Mouse (Mus musculus) liver, embryonic 12.5 days (tissue): ENCODE data around the gene Siglec1. TPM values are rescaled to one million over a fixed set of nuclear protein-coding genes. Genes with fewer than 3 reads are reported as not detected.

Experiments
- ATAC-seq: fragments of 200-750 bp; cut with Nextera tagmentation; 2 replicates; pipeline ENCODE4 v1.8.0; 2017; ENCODE audit warnings: moderate number of reproducible peaks, mild to moderate bottlenecking, moderate library complexity
- H3K27ac ChIP-seq: fragments of 300-500 bp; sonication (generic); 2 replicates; pipeline ENCODE4 v1.5.1; 2016; ENCODE audit warnings: mild to moderate bottlenecking
- H3K27me3 ChIP-seq: fragments of 300-500 bp; sonication (generic); replicated peaks from 2 replicates; pipeline ENCODE4 v1.6.1; 2016; ENCODE audit warnings: mild to moderate bottlenecking, moderate library complexity
- H3K36me3 ChIP-seq: fragments of 300-500 bp; sonication (generic); 2 replicates; pipeline ENCODE4 v1.6.1; 2016; ENCODE audit warnings: mild to moderate bottlenecking, moderate library complexity
- H3K4me1 ChIP-seq: fragments of 300-500 bp; sonication (generic); 2 replicates; pipeline ENCODE4 v1.6.1; 2016
- H3K4me2 ChIP-seq: fragments of 300-500 bp; sonication (generic); 2 replicates; pipeline ENCODE4 v1.6.1; 2016; ENCODE audit warnings: mild to moderate bottlenecking, moderate library complexity
- H3K4me3 ChIP-seq: fragments of 300-500 bp; sonication (generic); 2 replicates; pipeline ENCODE4 v1.5.1; 2016; ENCODE audit warnings: mild to moderate bottlenecking, moderate library complexity
- H3K9ac ChIP-seq: fragments of 300-500 bp; sonication (generic); 2 replicates; pipeline ENCODE4 v1.6.1; 2016; ENCODE audit warnings: mild to moderate bottlenecking, moderate library complexity
- H3K9me3 ChIP-seq: fragments of 300-500 bp; sonication (generic); replicated peaks from 2 replicates; pipeline ENCODE4 v1.6.1; 2016; ENCODE audit warnings: mild to moderate bottlenecking, moderate library complexity
- WGBS: fragments of 180-500 bp; shearing (Covaris S2); methylation state at CpG from one replicate; pipeline ENCODE4 v1.1.7; 2016; ENCODE audit not compliant: insufficient replicate concordance; 5-methylcytosine and 5-hydroxymethylcytosine counted together
- polyA plus RNA-seq: library from polyadenylated mRNA; unstranded; fragments of >200 nt; fragmentation: Nextera tagmentation; extraction: Ambion mirVana; gene quantifications from 2 replicates; pipeline ENCODE4 v1.2.1, GENCODE M21; 2016

Gene Siglec1
- polyA plus RNA-seq, 1 experiment from 2014 or later = 0.36 TPM

DNA sequence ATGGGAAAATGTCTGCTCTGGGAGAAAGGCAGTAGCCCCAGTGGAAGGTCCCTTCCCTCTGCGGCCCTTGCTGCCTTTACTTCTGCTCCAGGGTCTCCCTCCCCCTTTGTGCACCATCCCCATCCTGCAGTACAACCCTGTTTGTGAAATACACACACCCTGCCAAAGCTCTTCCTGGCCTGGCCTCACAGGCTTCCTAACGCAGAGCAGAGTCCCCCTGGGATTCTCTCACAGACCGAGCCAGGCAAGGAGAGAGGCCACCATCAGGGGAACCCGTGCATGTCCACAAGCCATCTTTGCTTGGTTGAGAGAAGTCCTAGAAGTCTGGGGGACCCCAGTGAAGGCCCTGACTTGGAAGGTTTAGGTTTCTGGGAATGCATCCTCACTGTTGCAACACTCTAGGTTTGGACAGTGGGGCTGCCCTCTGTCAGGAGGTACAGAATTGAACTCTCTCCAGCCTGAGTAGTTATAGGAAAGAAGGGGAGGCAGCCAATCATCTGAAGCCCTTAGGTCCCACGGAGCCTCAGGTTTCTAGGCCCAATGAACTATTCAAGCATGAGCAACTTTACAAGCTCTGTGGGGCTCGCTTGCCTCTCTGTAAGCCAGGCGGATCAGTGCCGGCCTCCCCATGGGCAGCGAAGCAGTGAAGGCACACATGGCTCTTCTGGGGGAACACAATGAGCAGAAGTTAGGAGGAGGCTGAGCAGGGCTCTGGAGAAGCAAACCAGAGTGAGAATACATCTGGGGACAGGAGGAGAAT, 26.6 kb downstream of the Siglec1 start:
- 61% methylated on average over 9 of the region's 9 CpGs for WGBS
- H3K36me3 ChIP-seq = no peaks in the 10 kb centered on the region
- H3K4me3 ChIP-seq = no peak overlapping the region
- H3K4me1 ChIP-seq = peaks cover 23% of the 10 kb centered on the region
- no peak overlapping the region for H3K4me2 ChIP-seq
- H3K9me3 ChIP-seq = no peaks in the 10 kb centered on the region
- H3K27ac ChIP-seq = no peak overlapping the region
- peaks cover 98% of the 10 kb centered on the region for H3K27me3 ChIP-seq
- ATAC-seq = no peak
- H3K9ac ChIP-seq = no peak overlapping the region

DNA sequence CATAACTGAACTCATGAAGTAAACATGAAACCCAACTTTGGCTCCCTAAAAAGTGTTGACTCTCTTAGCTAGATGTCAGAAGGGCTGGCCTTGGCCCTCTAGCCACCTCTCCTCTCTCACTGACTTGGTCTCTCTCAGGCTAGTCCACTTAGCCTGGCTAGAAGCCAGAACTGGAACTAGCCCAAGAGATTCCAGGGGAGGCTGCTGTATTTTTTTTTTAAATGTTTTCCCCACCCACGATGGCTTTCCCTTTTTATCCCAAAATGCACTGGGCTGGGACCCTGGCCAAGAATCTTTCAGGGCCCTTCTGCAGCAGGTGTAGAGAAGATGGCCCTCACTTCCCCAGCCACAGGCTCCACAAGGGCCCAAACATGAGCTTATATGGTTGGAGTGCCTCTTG, 27.2 kb downstream of the Siglec1 start:
- H3K36me3 ChIP-seq = no peaks in the 10 kb centered on the region
- peaks cover 28% of the 10 kb centered on the region for H3K4me1 ChIP-seq
- H3K9ac ChIP-seq = no peak overlapping the region
- 42% methylated on average over 1 of the region's 1 CpGs for WGBS
- no peak overlapping the region for H3K4me2 ChIP-seq
- H3K9me3 ChIP-seq = no peaks in the 10 kb centered on the region
- no peak for ATAC-seq
- no peak overlapping the region for H3K27ac ChIP-seq
- no peak overlapping the region for H3K4me3 ChIP-seq
- H3K27me3 ChIP-seq = peaks cover 98% of the 10 kb centered on the region

DNA sequence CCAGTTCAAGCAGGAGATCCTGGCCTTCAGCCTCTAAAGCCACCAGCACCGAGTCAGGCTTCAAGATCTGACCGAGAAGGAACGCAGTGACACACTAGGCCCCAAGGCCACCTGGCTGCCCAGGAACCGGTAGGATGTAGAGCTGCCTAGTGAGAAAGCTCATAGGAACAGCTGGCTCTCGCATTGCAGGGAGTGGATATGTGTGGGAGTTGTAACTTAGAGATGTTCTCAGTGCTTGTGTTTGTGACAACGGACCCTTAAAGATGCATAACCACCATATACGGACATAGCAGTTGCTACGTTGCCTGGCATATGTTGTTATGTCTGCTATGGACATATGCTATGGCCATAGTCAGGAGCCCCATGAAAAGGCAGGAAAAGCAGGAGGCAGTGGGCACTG, 27.9 kb downstream of the Siglec1 start:
- Histone ChIP-seq H3K9me3 (no peaks in the 10 kb centered on the region), H3K4me2 (no peak overlapping the region), H3K36me3 (no peaks in the 10 kb centered on the region), H3K9ac (no peak overlapping the region), H3K4me3 (no peak overlapping the region), H3K27ac (no peak overlapping the region), H3K27me3 (peaks cover 98% of the 10 kb centered on the region), H3K4me1 (peaks cover 35% of the 10 kb centered on the region)
- 79% methylated on average over 8 of the region's 8 CpGs for WGBS
- no peak for ATAC-seq

DNA sequence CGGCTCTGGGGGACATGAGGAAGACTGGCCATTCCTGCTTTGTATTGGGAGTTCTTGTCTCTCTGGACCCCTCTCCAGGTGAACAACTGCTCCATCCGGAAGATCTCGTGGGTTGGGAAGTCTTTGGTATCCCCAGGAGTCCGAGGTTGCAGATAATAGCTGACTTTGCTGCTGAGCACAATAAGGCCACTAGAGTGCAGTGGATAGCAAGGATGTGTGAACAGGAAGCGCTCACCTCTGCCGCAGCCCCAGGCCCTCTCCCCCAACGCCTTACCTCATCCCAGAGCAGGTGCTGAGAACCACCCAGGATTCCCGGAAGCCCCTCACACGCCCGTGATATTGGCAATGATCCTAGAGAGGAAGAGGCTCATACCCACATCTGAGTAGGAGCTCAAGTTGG, 30.4 kb downstream of the Siglec1 start:
- H3K27ac ChIP-seq = no peak overlapping the region
- 3% methylated on average over 10 of the region's 10 CpGs for WGBS
- H3K4me3 ChIP-seq = no peak overlapping the region
- no peak for ATAC-seq
- H3K4me1 ChIP-seq = peaks cover 52% of the 10 kb centered on the region
- H3K4me2 ChIP-seq = peak overlapping the region; percentile 14
- H3K9ac ChIP-seq = no peak overlapping the region
- peaks cover 98% of the 10 kb centered on the region for H3K27me3 ChIP-seq
- no peaks in the 10 kb centered on the region for H3K36me3 ChIP-seq
- H3K9me3 ChIP-seq = no peaks in the 10 kb centered on the region

DNA sequence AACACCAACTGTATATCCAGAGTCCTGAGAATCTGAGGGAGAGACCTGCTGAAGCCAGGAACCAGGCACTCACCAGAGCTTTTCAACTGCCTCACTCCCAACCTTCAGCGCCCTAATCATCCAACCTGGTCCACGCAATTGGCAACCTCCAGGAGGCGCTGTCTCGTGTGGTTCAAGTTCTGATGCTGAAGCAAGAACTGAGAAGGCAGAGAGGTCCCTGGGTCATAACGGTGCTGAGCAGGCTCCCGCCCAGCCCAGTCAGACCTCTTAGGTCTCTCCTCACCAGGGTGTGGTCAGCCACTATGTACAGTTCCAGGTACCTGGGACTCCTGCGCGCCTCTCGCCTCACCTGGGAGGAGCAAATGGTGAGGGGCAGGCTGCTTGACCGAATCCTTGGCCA, 30.9 kb downstream of the Siglec1 start:
- 0 out of 2 replicates have a peak, but pooled peaks have one; percentile 17 for ATAC-seq
- 8% methylated on average over 10 of the region's 10 CpGs for WGBS
- Histone ChIP-seq H3K4me1 (peaks cover 52% of the 10 kb centered on the region), H3K4me3 (no peak overlapping the region; the same call in 1 of the 2 replicates), H3K9ac (no peak overlapping the region), H3K27ac (no peak overlapping the region), H3K27me3 (peaks cover 98% of the 10 kb centered on the region), H3K36me3 (no peaks in the 10 kb centered on the region), H3K4me2 (peak overlapping the region; percentile 45), H3K9me3 (no peaks in the 10 kb centered on the region)

DNA sequence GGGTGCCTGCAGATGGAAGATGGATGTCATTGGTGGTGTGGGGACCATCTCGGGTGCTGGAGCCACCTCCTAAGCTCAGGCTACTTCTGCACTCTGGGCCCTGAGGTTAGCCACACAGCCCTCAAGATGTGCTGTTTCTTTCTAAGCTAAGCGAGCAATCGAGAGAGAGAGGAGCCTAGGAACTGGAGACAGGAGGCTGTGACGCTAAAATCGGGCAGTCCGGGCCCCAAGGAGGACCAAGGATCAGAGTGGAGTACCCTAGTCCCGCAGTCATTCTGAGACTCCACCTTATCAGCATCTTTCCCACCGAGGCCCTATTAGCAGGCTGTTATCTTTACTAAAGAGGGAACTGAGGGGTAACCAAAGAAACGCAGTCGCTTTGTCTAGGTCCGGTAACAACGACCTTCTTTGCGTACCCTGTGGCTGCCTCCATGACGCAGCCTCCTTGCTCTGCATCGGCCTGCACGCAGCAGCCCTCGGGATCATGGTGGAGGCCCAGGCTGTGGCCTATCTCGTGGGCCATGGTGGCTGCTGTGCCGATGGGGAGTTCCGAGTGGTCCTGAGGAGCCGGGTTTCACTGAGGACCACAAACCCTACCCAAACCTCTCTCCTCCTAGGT, 31.8 kb downstream of the Siglec1 start:
- H3K4me2 ChIP-seq = peak overlapping the region; percentile 45
- peaks cover 96% of the 10 kb centered on the region for H3K27me3 ChIP-seq
- peaks cover 52% of the 10 kb centered on the region for H3K4me1 ChIP-seq
- H3K9me3 ChIP-seq = no peaks in the 10 kb centered on the region
- H3K4me3 ChIP-seq = peak overlapping the region; percentile 33
- 3% methylated on average over 21 of the region's 21 CpGs for WGBS
- no peak overlapping the region for H3K9ac ChIP-seq
- ATAC-seq = no peak
- no peak overlapping the region for H3K27ac ChIP-seq
- no peaks in the 10 kb centered on the region for H3K36me3 ChIP-seq

DNA sequence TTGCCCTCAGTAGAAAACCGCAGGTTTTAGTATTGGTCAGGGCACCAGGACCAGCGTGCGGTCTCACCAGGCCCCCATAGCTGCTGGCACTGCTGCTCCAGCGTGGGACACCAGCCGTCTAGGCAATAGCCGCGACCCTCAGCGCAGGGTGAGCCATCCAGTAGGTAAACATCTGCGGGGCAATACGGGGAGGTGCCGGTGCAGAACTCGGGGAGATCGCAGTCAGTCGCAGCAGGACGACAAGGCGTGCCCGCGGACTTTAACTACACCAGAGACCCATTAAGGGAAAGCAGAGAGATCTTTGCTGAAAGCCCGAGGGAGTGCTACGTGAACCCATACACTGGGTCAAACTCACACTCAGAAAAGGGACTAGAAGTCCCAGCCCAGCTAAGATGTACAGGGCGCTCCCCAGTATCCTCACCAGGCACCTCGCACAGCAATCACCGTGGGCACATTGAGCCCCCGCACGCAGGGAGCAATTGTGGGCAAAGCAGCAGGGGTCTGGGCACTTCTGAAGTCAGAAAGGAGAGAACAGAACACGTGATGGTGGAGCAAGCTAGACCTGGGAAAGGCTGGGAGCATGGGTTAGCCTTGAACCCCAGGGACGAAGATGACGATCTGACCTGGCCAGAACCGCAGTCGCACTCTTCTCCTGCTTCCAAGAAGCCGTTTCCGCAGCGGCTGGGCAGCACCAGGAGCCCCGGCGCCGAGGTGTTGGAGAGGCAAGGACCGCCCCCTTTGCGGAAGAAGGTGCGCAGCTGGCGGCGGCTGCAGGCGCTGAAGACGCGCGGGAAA, 32.5 kb downstream of the Siglec1 start:
- no peaks in the 10 kb centered on the region for H3K9me3 ChIP-seq
- no peak overlapping the region for H3K9ac ChIP-seq
- H3K4me2 ChIP-seq = peak overlapping the region; percentile 45
- H3K4me3 ChIP-seq = peak overlapping the region; percentile 33
- H3K27ac ChIP-seq = no peak overlapping the region
- 3% methylated on average over 45 of the region's 45 CpGs for WGBS
- H3K4me1 ChIP-seq = peaks cover 52% of the 10 kb centered on the region
- H3K36me3 ChIP-seq = no peaks in the 10 kb centered on the region
- H3K27me3 ChIP-seq = peaks cover 89% of the 10 kb centered on the region
- ATAC-seq = no peak

DNA sequence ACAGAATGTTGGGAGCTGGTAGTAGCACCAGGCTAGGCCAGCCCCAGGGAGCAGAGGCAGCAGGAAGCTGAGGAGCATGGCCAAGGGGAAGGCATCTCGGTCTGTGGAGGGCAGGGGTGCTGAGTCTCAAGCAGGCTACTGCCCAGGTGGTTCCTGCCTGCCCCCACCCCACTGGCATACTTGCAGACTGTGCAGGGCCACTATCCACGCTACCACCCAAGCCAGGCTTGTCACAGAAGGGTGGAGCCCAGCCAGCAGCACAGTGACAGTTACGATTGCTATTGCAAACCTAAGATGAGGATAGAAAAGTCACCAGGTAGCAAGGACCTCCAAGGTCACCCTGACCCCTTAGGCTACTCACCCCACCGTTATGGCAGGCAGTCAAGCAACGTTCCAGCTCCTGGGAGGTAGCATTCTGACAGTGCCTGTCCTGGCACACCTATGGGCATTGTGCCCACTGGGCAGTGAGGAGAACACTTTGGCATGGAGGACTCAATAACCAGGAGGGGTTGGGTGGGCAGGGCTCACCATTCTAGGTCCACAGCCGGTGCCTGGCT, 33.6 kb downstream of the Siglec1 start:
- H3K27ac ChIP-seq = no peak overlapping the region
- H3K4me2 ChIP-seq = no peak overlapping the region
- 45% methylated on average over 6 of the region's 6 CpGs for whole genome bisulfite sequencing
- no peak overlapping the region for H3K9ac ChIP-seq
- peaks cover 52% of the 10 kb centered on the region for H3K4me1 ChIP-seq
- no peaks in the 10 kb centered on the region for H3K9me3 ChIP-seq
- no peak for ATAC-seq
- H3K4me3 ChIP-seq = no peak overlapping the region
- no peaks in the 10 kb centered on the region for H3K36me3 ChIP-seq
- peaks cover 82% of the 10 kb centered on the region for H3K27me3 ChIP-seq

DNA sequence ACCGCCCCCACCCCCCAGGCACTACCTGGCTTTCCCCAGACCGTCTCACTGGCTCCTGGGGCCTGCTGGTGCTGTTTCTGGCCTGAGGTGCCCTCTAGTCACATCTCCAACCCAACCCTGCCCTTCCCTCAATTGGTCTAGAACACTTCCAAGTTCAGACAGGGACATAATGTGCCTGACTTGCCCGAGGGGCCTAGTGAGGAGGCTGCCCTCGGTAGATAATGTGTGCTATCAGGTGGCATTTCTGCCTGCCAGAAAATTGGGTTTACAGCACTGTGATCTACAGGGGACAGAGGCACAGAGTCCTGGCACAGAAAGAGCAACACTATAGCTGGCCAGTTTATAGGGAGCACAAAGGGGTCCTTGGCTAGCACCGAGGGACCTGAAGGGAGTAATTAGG, 34.5 kb downstream of the Siglec1 start:
- Histone ChIP-seq H3K27me3 (peaks cover 82% of the 10 kb centered on the region), H3K9me3 (no peaks in the 10 kb centered on the region), H3K4me1 (peaks cover 52% of the 10 kb centered on the region), H3K4me2 (no peak overlapping the region), H3K9ac (no peak overlapping the region), H3K36me3 (no peaks in the 10 kb centered on the region), H3K27ac (no peak overlapping the region), H3K4me3 (no peak overlapping the region)
- WGBS = 44% methylated on average over 5 of the region's 5 CpGs
- peak; percentile 67 for ATAC-seq

DNA sequence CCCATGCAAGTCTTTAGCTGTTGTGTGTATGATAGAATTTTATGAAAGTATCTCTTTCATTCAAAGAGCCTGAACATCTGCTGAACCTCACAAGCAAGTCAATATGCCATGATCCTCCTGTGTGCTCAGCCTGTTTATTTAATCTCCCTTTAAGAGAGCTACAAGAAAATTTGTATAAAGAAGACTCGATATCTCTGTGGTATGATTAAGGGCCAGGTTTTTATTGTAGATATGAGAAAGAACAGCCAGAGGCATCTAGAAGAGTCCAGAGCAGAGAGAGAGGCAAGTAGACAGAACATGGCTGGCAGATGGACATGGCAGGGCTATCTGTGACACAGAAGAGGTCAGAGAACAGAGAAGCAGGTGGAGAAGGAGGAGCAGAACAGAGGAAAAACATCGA, 40.5 kb downstream of the Siglec1 start:
- ATAC-seq = no peak
- Histone ChIP-seq H3K9me3 (no peaks in the 10 kb centered on the region), H3K27me3 (peaks cover 75% of the 10 kb centered on the region), H3K4me3 (no peak overlapping the region), H3K9ac (no peak overlapping the region), H3K36me3 (no peaks in the 10 kb centered on the region), H3K4me1 (peaks cover 12% of the 10 kb centered on the region), H3K27ac (no peak overlapping the region), H3K4me2 (no peak overlapping the region)
- 53% methylated on average over 2 of the region's 2 CpGs for WGBS

DNA sequence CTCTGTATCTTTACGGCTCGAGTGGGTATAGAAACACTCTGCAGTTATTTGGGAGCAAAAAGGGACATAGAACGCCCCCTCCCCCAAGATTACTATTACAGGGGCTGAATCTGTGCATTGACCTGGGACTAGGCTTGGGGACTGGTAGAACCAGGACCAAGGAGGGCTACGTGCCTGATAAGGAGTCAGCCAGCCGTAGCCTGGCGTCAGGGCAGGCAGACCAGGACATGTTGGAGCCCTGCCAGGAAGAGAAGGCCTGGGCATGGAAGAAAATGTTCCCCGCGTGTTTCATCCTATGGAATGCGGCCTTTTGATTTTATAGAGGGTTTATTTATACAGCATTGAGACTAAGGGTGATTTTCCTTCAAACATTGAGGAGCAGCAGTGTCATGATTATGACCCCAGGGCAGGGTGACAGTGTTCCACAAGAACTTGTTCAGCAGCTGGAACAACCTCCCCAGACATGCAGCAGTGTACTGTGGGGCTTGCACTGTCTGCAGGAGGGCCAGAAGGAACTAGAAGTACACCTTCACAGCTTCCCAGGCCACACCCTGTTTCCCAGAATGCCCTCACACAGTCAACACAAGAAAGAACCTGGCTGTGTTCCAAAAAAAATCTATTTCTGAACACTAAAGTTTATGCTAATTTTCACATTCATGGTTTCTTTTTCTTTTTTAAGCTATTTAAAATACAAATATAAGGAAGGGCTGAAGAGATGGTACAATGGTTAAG, 41.4 kb downstream of the Siglec1 start:
- peaks cover 75% of the 10 kb centered on the region for H3K27me3 ChIP-seq
- no peak overlapping the region for H3K4me3 ChIP-seq
- no peak overlapping the region for H3K4me2 ChIP-seq
- peaks cover 14% of the 10 kb centered on the region for H3K4me1 ChIP-seq
- H3K27ac ChIP-seq = no peak overlapping the region
- H3K36me3 ChIP-seq = no peaks in the 10 kb centered on the region
- no peak overlapping the region for H3K9ac ChIP-seq
- ATAC-seq = no peak
- WGBS = 71% methylated on average over 9 of the region's 9 CpGs
- H3K9me3 ChIP-seq = no peaks in the 10 kb centered on the region
